Mouse (Mus musculus) urinary bladder, postnatal 4 days (tissue): ENCODE measurements around the gene Zbtb20.

Experiments
- DNase-seq, 2 experiments: peaks; one replicate each; pipeline ENCODE4 v3.0.0; 2021 to 2022; ENCODE audit warnings: low spot score in 2 of 2

Gene Zbtb20

GRCm38 (mm10) chr16:43193631-43194239, 318.1 kb downstream of the Zbtb20 start:
- no peak for DNase-seq

GRCm38 (mm10) chr16:43217336-43218006, 341.8 kb downstream of the Zbtb20 start:
- no peak for DNase-seq

- DNase-seq = no peak
Measured at GRCm38 (mm10) chr16:43219367-43219766, 343.7 kb downstream of the Zbtb20 start.

GRCm38 (mm10) chr16:43221313-43221712, 345.6 kb downstream of the Zbtb20 start:
- no peak for DNase-seq

GRCm38 (mm10) chr16:43230253-43230652, 354.6 kb downstream of the Zbtb20 start:
- DNase-seq = no peak

GRCm38 (mm10) chr16:43234249-43234648, 358.6 kb downstream of the Zbtb20 start:
- no peak for DNase-seq

GRCm38 (mm10) chr16:43235317-43235716, 359.6 kb downstream of the Zbtb20 start:
- DNase-seq = no peak

GRCm38 (mm10) chr16:43235721-43236159, 360.1 kb downstream of the Zbtb20 start:
- DNase-seq = no peak

- DNase-seq = no peak
Measured at GRCm38 (mm10) chr16:43237551-43237950, 361.9 kb downstream of the Zbtb20 start.

GRCm38 (mm10) chr16:43247026-43247425, 371.3 kb downstream of the Zbtb20 start:
- DNase-seq = no peak

GRCm38 (mm10) chr16:43253077-43253476, 377.4 kb downstream of the Zbtb20 start:
- no peak for DNase-seq

GRCm38 (mm10) chr16:43253746-43254145, 378.1 kb downstream of the Zbtb20 start:
- DNase-seq = no peak

- DNase-seq = no peak
Measured at GRCm38 (mm10) chr16:43256191-43256899, 380.7 kb downstream of the Zbtb20 start.

GRCm38 (mm10) chr16:43256900-43257281, 381.2 kb downstream of the Zbtb20 start:
- DNase-seq = no peak

GRCm38 (mm10) chr16:43259466-43259865, 383.8 kb downstream of the Zbtb20 start:
- no peak for DNase-seq

- DNase-seq = no peak
Measured at GRCm38 (mm10) chr16:43260862-43261261, 385.2 kb downstream of the Zbtb20 start.

GRCm38 (mm10) chr16:43274057-43274595, 398.4 kb downstream of the Zbtb20 start:
- DNase-seq = no peak

GRCm38 (mm10) chr16:43276764-43277163, 401.1 kb downstream of the Zbtb20 start:
- no peak for DNase-seq

- DNase-seq = no peak
Measured at GRCm38 (mm10) chr16:43286319-43286718, 410.6 kb downstream of the Zbtb20 start.

GRCm38 (mm10) chr16:43286783-43287383, 411.2 kb downstream of the Zbtb20 start:
- no peak for DNase-seq

GRCm38 (mm10) chr16:43291423-43291822, 415.7 kb downstream of the Zbtb20 start:
- DNase-seq = no peak

GRCm38 (mm10) chr16:43297953-43298596, 422.4 kb downstream of the Zbtb20 start:
- DNase-seq = no peak
